Mouse (Mus musculus) heart, adult 18-20 months (tissue): ENCODE results near the gene Plcxd2. TPM values are rescaled to one million over a fixed set of nuclear protein-coding genes. Genes with fewer than 3 reads are reported as not detected.

Experiments
- DNase-seq, 2 experiments: peaks; one replicate each; pipeline ENCODE4 v3.0.0; 2021 to 2022; ENCODE audit warnings: mixed read lengths in 1 of 2
- total RNA-seq, 2 experiments: library from RNA; stranded (reverse); gene quantifications; 2 replicates each; pipeline ENCODE4 v1.2.3; 2021

Gene Plcxd2
- total RNA-seq, 2 experiments from 2014 or later: 0.15 to 0.26 TPM

DNA sequence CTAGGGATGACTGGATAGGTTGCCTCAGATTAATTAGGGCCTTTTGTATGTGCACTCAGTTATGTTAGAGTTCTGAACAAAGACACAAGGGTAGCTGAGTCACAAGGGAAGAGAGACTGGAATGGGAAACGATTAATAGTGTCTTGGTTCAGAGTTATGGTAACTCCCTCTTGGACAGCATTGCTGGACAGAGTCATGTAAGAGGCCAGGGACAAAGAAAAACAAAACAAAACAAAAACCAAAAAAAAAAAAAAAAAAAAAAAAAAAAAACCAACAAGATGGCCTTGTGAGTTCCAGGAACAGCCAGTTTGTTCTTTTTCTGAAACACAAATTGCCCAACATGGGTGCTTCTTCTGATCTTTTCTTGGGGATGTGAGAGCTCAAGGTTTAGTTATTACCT, 23.8 kb downstream of the Plcxd2 start:
- DNase-seq: no peak

DNA sequence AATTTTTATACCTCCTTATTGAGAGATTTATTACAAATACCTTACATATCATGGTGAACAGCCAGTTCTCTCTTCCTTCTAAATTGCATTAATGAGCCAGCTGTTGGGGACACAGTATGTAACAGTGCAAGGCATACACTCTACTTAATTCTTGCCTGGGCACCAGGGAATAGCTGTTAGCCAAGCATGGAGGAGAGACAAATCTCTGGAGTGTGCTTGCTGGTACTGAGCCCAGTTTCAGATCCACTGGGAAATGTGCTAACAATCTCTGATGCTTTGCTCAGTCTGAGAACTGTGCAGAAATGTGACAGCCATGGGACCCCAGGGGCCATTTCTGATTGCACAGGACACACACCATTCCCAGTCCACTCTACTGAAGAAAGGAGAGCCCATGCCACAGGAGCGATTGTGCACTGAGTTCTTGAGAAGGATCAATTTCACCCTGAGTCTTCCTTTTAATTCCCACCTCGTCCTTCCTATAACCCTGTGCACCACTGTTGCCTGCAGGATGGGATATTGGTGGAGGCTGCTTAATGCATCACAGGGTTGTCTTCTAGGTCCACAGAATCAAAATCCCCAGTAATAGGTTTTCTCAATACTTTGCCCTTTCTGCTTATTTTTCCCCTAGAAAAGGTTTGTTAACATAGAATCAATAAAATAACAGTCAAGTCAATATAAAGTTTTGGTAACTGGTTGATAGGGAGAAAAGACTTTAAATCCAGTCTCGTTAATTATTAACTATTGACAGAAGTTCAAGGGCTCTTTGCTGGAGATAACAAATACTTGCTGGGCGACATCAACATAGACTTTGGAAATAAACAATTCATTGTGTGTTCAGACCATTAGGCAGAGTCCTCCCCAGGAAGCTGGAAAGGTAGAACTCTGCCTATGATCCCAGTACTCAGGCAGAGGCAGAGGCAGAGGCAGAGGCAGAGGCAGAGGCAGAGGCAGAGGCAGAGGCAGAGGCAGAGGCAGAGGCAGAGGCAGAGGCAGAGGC, 25.1 kb downstream of the Plcxd2 start:
- DNase-seq: peak; percentile 20 to 29

DNA sequence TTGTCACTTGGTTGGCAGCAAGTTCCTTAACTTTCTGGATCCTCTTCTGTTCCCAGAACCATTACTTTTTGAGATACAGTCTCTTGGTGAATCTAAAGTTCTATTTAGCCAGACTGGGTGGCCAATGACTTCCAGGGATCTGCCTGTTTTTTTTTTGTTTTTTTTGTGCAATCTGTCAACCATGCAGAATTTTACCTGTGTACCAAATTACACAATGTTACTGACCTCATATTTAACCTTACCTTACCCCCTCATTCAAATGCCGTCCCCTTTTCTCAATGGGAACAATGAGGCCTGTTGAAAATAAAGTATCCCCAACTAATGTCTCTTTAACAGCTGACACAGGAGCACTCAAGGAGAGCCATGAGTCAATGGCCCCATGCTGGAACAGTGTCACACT, 33.8 kb downstream of the Plcxd2 start:
- no peak for DNase-seq

DNA sequence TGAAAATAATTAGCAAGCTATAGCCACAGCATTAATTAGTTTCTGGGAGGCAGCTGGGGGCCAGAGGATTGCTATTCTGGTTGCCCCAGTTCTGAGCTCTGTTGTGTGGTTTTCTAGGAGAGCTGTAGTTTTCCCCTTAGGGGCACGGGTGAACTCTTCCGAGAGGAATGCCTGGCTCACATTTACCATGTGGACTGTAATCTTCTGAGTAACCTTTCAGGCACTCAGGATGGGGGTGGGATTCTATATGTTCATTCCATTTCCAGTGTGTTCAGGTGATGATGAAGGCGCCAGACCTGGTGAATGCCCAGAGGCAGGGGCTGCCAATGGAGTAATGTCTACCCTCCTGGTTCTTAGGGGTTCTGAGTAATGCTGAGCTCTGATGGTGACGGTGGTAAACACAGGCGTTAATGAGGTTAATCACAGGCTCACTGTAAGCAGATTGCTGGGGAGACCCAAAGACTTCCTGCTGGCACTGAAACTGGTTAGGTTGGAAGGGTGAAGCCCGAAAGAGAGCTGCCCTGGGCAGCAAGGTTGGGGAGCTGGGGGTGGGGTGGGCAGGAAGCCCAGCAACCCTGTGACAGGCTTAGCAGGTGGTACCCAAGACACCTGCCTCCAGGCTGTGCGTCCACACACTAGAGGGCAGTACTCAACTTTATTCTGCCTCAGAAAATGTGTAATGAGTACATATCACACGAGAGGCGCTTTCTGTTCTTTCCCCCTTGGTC, 35.9 kb downstream of the Plcxd2 start:
- no peak for DNase-seq

DNA sequence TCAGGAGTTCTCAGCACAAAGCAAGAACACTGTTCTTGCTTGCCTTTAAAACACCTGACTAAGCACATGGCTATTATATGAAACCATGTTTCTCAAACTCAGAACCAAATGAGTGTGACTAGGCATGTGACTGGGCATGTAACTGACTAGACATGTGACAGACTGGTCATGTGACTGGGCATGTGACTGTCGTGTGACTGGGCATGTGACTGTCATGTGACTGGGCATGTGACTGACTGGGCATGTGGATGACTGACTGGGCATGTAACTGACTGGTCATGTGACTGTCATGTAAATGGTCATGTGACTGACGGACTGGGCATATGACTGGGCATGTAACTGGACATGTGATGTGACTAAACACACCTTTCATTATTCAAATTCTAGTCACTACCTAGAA, 39.8 kb downstream of the Plcxd2 start:
- DNase-seq: no peak

DNA sequence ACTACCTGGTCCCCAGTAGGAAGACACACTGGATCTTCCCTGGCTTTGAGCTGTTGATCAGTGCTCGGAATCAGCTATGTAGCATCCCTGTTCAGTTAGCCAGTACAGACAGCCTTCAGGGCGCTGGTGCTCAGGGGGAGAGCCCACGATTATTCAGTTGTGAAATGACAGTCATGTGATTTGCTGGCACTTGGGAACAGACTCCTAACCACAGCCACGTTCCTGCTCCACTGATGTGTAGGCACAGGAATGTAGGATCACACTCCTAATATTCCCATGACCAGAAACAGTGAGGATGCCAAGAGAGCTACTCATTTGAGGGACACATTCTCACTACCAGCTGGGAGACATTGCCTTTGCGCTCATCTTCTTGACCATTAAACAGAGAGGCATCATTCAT, 41.3 kb downstream of the Plcxd2 start:
- no peak for DNase-seq

DNA sequence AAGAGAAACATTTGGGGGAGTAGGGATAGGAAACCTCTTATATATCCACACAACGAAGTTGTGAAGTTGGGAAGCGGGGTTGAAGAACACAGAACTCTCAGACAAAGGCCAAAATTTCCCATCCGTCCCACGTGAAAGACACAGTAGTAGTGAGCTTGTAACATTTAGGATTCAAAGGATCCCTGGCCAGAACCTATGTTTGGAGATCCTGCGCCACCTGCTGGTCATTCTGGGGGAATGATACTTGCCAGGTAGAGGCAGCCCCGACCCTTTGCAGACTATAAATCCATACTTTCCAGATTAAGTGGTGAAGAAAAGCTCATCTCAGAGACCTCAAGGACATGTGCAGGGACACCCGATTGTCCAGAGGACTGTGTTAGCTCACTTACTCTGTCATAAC, 42.5 kb downstream of the Plcxd2 start:
- peak; percentile 78 to 89 for DNase-seq

DNA sequence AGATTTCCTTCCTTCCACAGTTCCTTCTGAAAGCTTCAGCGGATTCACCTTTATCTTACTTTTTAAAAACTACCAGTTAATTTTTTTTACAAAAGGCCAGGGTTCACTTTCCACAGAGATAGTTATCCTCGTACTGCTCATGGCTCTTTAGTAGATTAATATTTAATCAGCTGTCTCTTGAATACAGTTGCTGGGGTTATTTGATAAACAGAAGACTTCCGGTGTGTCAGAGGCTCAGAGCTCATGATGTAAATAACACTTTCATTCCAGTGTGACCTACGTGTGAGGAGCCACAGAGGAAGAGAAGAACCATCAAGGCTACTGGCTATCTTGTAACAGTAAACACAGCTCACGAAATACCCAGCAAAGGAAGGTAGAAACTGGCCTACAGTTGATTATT, 43.4 kb downstream of the Plcxd2 start:
- DNase-seq: no peak

DNA sequence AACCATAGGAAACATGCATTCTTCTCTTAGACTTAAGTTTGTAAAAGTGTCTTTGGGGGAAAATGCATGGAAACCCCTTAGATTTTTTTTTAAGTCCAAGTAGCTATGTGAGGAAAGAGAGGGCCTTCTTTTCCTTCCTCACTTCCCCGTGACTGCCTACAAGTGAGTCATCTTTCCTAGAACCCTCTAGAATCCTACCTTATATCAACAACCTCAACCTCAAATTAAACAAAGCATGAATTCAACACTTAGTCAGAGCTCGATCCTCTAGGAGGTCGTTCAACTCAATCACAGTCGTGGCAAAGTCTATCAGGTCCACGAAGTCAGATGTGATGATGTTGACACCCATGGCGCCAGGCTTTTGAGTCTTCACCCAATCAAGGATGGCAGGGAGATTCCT, 45.2 kb downstream of the Plcxd2 start:
- no peak for DNase-seq

DNA sequence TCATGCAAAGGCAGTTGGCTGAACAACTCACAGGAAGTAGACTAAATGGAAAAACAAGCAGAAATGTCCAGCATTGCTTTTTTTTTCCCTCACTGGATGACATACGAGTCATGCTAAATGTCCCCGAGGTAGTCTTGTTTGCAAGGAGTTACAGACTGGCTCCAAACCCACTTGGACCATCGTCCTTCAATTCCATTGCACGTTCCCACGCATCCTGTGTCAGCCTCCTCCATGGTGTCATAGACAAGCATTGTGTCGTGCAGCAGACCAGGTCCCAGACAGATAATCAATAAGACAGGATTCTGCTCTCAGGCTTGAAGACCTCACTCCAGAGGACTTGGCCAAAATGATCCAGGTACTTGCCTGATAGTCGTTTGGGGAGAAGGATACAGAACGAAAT, 46.2 kb downstream of the Plcxd2 start:
- DNase-seq: peak; percentile 17 to 18

DNA sequence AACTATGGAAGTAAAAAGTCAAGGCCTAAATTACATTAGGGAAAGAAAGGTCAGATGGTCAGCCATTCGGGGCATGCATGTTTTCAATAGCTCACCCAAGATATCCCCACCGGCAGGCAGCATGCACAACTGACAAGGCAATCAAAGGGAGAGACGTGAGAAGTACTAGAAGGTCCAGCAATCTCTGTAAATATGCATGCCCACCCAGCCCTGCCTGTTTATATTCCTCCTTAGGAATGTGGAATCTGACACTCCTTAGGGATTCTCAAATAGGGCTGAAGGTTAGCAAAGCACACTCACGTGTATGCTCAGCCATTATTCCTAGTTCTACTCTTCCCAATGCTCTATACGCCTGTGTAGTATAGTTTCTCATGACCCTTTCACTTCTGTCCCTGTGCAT, 46.9 kb downstream of the Plcxd2 start:
- DNase-seq: peak; percentile 8 to 27

DNA sequence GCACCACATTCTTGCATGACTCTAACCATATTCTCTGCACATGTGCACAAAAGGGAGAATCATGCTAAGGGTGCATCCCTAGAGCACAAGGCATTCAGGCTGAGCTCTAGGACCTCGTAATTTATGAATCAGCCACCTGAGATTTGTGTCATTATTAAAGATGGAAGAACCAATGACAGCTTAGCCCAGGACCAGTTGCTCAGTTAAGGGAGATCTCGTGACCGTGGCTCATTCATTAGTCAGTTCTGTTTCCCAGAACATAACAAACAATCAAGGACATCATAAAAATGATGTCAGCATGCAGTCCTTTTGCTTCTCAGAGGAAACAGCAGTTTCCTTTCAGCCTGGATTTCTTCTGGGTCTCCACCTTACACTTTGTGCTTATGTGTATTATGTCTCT, 49.0 kb downstream of the Plcxd2 start:
- no peak for DNase-seq

DNA sequence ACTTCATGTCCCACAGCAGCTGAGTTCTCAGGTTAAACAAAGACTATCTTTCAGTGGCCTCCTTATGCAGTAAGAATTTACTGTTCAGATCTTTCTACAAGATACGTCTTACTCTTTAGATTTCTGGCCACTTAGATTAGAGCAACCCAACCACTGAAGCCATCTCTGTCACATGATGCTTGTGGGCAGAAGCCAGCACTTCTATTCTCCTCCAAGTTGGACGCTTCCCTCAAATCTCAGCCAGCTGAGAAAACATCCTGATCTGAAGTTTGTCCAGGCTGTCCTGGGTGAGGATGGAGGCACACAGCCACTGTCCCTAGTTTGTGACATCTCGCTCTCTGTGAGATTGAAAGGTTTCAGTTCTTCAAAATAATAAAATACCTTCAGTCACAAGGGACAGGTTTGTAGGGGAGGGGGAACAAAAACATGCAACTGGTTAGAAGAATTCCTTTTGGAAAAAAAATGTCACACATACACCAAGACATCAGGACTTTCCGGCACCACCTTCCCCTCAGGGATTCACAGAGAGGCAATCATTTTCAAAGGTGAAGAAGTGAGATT, 53.5 kb downstream of the Plcxd2 start:
- DNase-seq: no peak

DNA sequence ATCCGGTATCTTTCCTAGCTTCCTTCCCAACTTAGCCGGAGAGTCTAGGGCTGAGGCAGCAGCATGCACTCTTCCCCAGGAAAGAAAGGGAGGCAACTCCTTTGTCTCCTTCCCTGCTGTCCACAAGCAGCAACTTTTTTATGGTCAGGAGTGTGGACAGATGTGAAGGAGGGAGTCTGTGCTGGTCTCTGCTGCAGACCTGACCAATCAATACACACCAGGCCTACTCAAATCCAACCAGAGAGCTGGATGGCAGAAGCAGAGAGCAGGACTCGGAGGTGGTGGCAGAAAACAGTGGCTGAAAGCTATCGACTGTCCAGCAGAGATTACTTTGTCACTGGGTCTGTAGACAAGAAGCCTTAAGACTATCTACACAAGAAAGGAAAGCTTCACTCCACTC, 56.6 kb downstream of the Plcxd2 start, which contains the start of gene Phldb2:
Gene Phldb2, minus strand, starts transcription at position 205 of the 400 bp plus-strand sequence.
- no peak for DNase-seq

DNA sequence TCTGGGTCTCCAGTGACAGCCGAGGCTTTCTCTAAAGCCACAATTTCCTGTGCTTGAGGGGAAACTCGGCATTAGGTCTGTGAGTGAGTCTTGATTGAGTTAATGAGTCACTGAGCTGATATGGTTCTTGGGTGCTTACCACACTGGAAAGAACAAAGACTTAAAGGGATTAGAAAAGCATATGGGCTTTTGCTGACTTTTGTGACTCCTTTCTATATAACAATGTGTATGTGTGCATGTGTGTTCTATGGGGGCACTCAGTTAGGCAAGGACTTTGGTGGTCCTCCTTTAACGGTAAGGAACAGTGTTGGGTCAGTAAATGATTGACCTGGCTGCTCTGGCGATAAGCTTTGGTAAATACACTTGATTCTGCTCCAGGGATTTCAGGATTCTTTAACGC, 57.5 kb downstream of the Plcxd2 start:
- no peak for DNase-seq

DNA sequence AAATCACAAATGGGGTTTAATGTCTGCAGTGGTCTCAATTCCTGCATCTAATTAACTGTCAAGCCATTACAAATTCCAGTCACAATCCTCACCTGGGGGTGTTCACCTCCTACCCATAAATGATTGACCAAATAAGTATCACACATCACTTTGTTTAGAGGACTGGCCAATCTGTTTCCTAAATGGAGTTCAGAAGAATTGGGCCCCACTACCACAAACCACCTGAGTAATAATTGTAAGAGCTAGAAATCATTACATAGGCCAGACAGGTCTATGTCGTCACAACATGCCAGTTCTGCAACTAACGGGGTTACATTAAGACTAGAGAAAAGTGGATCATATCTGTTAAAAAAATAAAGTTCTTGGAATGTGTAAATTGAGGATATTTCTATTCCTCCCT, 58.0 kb downstream of the Plcxd2 start:
- DNase-seq: no peak

DNA sequence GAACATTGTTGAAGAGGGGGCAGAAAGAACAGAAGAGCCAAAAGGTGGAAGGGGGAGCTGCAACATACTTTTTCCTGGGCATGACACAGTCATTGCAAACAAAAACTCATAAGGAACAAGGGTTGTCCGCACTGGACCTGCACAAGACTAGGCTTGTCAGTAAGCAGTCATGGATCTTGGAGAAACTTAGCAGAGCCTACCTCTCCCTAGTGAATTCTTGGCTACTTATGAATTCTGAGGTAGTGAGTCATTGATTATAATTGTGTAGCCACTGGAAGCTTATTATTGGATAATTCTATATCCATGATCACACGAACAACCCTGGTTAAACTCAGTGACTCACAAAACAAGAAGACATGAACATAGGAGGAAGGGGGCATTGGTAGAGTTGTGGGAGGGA, 63.7 kb downstream of the Plcxd2 start:
- no peak for DNase-seq

DNA sequence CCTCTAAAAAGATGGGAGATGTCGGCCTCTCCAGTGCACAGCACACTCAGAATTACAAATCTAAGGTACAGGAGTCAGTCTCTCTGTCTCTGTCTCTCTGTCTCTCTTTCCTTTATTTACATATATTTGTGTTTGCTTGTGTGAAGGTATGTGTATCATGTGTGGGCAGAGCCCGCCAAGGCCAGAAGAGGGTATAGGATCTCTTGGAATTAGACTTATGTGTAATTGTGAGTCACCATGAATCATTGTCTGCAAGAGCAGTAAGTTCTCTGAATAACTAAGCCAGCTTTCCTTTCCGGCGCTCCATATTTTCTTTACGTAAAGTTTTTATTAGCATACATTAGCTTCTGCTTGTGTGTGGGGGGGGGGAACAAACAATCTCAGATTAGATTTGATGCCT, 64.4 kb downstream of the Plcxd2 start:
- DNase-seq: no peak

DNA sequence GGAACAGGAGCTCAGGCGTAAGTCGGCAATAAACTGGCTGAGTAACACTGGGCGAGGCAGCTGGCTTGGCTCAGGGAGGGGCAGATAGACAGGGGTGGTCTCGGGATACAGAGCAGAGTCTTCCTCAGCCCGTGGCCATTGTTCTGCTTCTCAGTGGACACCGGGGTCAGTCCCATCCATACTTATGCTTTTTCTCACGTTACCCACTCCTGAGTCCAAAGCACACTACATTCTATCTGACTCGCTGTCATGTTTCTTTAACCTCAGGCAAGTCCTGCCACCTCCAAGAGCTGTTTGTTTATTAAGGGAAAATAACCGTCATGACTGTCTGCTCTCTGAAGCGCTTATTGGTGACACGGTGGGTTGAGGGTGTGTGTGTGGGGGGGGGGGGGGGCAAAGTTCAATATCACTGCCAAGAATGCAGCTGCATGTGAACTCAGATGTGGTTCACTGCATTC, 64.8 kb downstream of the Plcxd2 start:
- DNase-seq: no peak

DNA sequence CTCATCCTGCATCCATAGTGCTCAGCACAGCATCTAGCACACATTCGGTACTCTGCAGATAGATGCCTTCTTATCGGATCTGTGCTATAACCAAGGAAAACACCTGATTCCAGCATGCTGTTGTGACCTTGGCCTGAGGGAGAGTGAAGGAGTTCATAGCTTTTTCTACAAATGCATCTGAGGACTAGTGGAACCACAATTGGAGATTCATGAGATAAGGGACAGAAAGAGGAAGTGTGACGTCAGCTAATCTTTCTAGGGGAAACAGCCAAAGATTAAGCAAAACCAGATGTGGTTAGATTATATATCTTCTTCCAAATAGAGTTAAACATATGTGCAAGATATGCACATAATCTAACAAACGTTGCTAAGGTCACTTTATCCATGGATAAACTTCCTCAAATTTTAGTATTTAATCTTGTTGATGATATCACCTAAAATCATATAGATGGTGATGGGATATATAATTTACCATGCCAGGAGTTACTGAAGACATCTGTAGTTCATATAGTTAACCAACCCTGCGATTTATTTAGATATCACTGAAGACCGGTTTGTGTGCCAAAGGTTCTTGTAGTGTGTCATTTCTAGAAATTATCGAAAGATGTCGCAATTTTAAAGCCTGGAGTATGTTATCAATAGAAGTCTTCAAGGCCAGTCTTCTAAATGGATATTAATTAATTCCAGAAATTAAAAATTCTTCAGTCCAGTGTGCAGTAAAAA, 67.7 kb downstream of the Plcxd2 start:
- no peak for DNase-seq

DNA sequence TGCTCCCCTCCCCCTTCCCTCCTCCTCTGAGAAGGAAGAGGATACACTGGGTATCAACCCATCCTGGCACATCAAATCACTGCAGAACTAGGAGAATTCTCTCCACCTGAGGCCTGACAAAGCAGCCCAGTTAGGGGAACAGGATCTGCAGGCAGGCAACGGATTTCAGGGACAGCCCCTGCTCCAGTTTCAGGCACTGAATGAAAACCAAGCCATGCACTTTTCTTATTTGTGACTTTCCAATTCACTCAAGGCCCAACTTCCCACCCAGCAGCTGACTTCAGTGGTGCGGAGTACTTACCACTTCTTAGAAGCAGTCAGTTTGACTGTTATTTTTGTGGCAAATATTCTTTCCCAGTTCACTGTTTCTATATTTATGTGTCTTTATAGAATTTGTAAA, 69.3 kb downstream of the Plcxd2 start:
- no peak for DNase-seq

DNA sequence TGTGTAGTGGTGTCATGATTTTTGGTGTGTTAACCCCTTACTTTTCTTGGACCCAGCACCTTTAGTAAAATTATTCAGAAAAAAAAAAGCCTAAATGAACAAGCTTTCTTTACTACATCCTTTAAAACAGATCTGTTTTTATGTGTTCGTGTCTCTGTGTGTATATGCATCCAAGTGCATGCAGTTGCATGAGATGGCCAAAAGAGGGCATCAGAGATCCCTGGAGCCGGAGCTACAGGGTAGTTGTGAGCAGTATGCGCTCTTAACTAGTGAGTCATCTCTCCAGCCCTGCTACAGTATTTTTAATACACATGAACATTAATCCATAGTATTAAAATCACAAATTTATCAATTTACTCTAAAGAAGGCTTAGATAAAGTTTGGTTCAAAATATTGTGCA, 70.6 kb downstream of the Plcxd2 start:
- DNase-seq: no peak
